Mouse (Mus musculus) kidney, postnatal 4 days (tissue): ENCODE data around the gene Fbln7.
A peak's percentile ranks its signal among the peaks of the same experiment; 100 is the strongest.

Source experiments
- DNase-seq, 2 experiments: peaks; one replicate each; pipeline ENCODE4 v3.0.0; 2021; ENCODE audit warnings: mixed read lengths in 2 of 2

The Fbln7 gene

GRCm38 (mm10) chr2:128872256-128872655 is 9.5 kb downstream of the Fbln7 start:
- no peak for DNase-seq

- no peak for DNase-seq
Measured at GRCm38 (mm10) chr2:128875526-128875925, 12.7 kb downstream of the Fbln7 start.

GRCm38 (mm10) chr2:128881236-128881635 is 18.5 kb downstream of the Fbln7 start:
- DNase-seq = peak in 1 of 2 experiments; percentile 17

- DNase-seq = no peak
Measured at GRCm38 (mm10) chr2:128885225-128885811, 22.5 kb downstream of the Fbln7 start.

GRCm38 (mm10) chr2:128887866-128888550 is 25.2 kb downstream of the Fbln7 start:
- peak; percentile 22 to 52 for DNase-seq

- peak; percentile 24 to 31 for DNase-seq
Measured at GRCm38 (mm10) chr2:128890661-128891335, 28.0 kb downstream of the Fbln7 start.

- DNase-seq = peak; percentile 10 to 45
Measured at GRCm38 (mm10) chr2:128892180-128892721, 29.5 kb downstream of the Fbln7 start.

GRCm38 (mm10) chr2:128902843-128903242 is 40.1 kb downstream of the Fbln7 start:
- DNase-seq = no peak

GRCm38 (mm10) chr2:128903661-128904060 is 40.9 kb downstream of the Fbln7 start:
- no peak for DNase-seq

GRCm38 (mm10) chr2:128914978-128915377 is 52.2 kb downstream of the Fbln7 start:
- no peak for DNase-seq

GRCm38 (mm10) chr2:128916528-128916927 is 53.7 kb downstream of the Fbln7 start:
- DNase-seq = no peak

GRCm38 (mm10) chr2:128924799-128925198 is 62.0 kb downstream of the Fbln7 start:
- no peak for DNase-seq

GRCm38 (mm10) chr2:128928446-128928845 is 65.7 kb downstream of the Fbln7 start:
- no peak for DNase-seq

- no peak for DNase-seq
Measured at GRCm38 (mm10) chr2:128930704-128931103, 67.9 kb downstream of the Fbln7 start.

- DNase-seq = no peak
Measured at GRCm38 (mm10) chr2:128936256-128936655, 73.5 kb downstream of the Fbln7 start.

GRCm38 (mm10) chr2:128943538-128944528 is 81.1 kb downstream of the Fbln7 start, which contains the start of gene Zc3h8:
Gene Zc3h8, minus strand, starts transcription at chr2:128944077.
- peak; percentile 98 for DNase-seq
